Mouse (Mus musculus): ENCODE data around the gene Thrap3. TPM values are rescaled to one million over a fixed set of nuclear protein-coding genes. Genes with fewer than 3 reads are reported as not detected.

Gene Thrap3
- polyA plus RNA-seq, 1 experiment from 2014 or later, result 185 TPM

GRCm38 (mm10) chr4:126120052-126120451 lies 82.5 kb downstream of the Thrap3 start:
- Histone ChIP-seq H3K9ac (ENCODE audit: low read depth, low read length) (no peak overlapping the region), H3K4me1 (ENCODE audit: control insufficient read depth, insufficient read depth, low read length) (no peaks in the 10 kb centered on the region), H3K9me3 (ENCODE audit: control insufficient read depth, low read length) (peaks cover 10% of the 10 kb centered on the region; the same call in 1 of the 2 replicates), H3K4me2 (ENCODE audit: low read depth, low read length) (no peak overlapping the region), H3K4me3 (ENCODE audit: low read depth, low read length) (no peak overlapping the region), H3K27ac (replicated peaks; ENCODE audit: low read depth, low read length) (no peak overlapping the region), H3K27me3 (replicated peaks; ENCODE audit: control insufficient read depth, insufficient read depth, low read length) (no peaks in the 10 kb centered on the region), H3K36me3 (ENCODE audit: control insufficient read depth, insufficient read depth, low read length) (peaks cover 10% of the 10 kb centered on the region)
- no peak for DNase-seq (ENCODE audit: low spot score)
- 94% methylated on average over 5 of the region's 5 CpGs for WGBS
- no peak for ATAC-seq (ENCODE audit: low read depth)

GRCm38 (mm10) chr4:126119051-126119450 lies 83.5 kb downstream of the Thrap3 start:
- H3K4me2 ChIP-seq (ENCODE audit: low read depth, low read length), result no peak overlapping the region
- H3K4me3 ChIP-seq (ENCODE audit: low read depth, low read length), result no peak overlapping the region
- no peak overlapping the region for H3K27ac ChIP-seq (replicated peaks; ENCODE audit: low read depth, low read length)
- no peaks in the 10 kb centered on the region for H3K4me1 ChIP-seq (ENCODE audit: control insufficient read depth, insufficient read depth, low read length)
- no peaks in the 10 kb centered on the region for H3K27me3 ChIP-seq (replicated peaks; ENCODE audit: control insufficient read depth, insufficient read depth, low read length)
- WGBS, result 79% methylated on average over 1 of the region's 1 CpGs
- no peak overlapping the region for H3K9ac ChIP-seq (ENCODE audit: low read depth, low read length)
- peaks cover 3% of the 10 kb centered on the region for H3K36me3 ChIP-seq (ENCODE audit: control insufficient read depth, insufficient read depth, low read length)
- ATAC-seq (ENCODE audit: low read depth) (no peak), DNase-seq (ENCODE audit: low spot score) (no peak)
- peaks cover 10% of the 10 kb centered on the region; the same call in 1 of the 2 replicates for H3K9me3 ChIP-seq (ENCODE audit: control insufficient read depth, low read length)

DNA sequence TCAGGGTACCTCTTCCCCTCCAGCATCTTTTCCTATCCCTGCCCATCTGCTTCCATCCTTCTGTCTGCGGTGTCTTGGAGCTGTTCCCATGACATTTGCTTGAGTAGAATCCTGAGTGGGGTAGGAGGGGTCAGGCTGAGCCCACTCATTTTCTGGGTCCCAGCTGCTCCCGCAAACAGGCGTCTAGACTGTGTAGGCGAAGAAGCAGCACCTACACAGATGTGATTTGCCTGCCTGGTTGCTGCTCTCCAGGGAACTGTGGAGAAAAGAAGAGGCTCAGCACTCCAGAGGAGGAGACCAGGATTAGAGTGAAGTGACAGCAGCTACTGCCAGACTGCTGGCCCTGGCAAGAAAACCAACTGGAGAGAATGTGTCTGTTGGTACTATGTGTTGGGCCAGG lies 83.9 kb downstream of the Thrap3 start:
- peaks cover 10% of the 10 kb centered on the region; the same call in 1 of the 2 replicates for H3K9me3 ChIP-seq (ENCODE audit: control insufficient read depth, low read length)
- WGBS, result 78% methylated on average over 4 of the region's 4 CpGs
- H3K36me3 ChIP-seq (ENCODE audit: control insufficient read depth, insufficient read depth, low read length), result peaks cover 3% of the 10 kb centered on the region
- H3K9ac ChIP-seq (ENCODE audit: low read depth, low read length), result 0 out of 2 replicates have a peak overlapping the region, but pooled peaks have one; percentile 22
- H3K4me2 ChIP-seq (ENCODE audit: low read depth, low read length), result no peak overlapping the region
- H3K4me1 ChIP-seq (ENCODE audit: control insufficient read depth, insufficient read depth, low read length), result no peaks in the 10 kb centered on the region
- ATAC-seq (ENCODE audit: low read depth), result no peak
- no peak overlapping the region for H3K4me3 ChIP-seq (ENCODE audit: low read depth, low read length)
- DNase-seq (ENCODE audit: low spot score), result no peak
- H3K27me3 ChIP-seq (replicated peaks; ENCODE audit: control insufficient read depth, insufficient read depth, low read length), result no peaks in the 10 kb centered on the region
- H3K27ac ChIP-seq (replicated peaks; ENCODE audit: low read depth, low read length), result no peak overlapping the region

GRCm38 (mm10) chr4:126117116-126117515 lies 85.4 kb downstream of the Thrap3 start:
- no peak for DNase-seq (ENCODE audit: low spot score)
- H3K4me2 ChIP-seq (ENCODE audit: low read depth, low read length), result no peak overlapping the region
- no peak overlapping the region for H3K27ac ChIP-seq (replicated peaks; ENCODE audit: low read depth, low read length)
- peaks cover 3% of the 10 kb centered on the region for H3K36me3 ChIP-seq (ENCODE audit: control insufficient read depth, insufficient read depth, low read length)
- ATAC-seq (ENCODE audit: low read depth), result no peak
- H3K27me3 ChIP-seq (replicated peaks; ENCODE audit: control insufficient read depth, insufficient read depth, low read length), result no peaks in the 10 kb centered on the region
- H3K4me3 ChIP-seq (ENCODE audit: low read depth, low read length), result no peak overlapping the region
- no peak overlapping the region for H3K9ac ChIP-seq (ENCODE audit: low read depth, low read length)
- 77% methylated on average over 8 of the region's 8 CpGs for WGBS
- H3K4me1 ChIP-seq (ENCODE audit: control insufficient read depth, insufficient read depth, low read length), result no peaks in the 10 kb centered on the region
- peaks cover 10% of the 10 kb centered on the region; the same call in 1 of the 2 replicates for H3K9me3 ChIP-seq (ENCODE audit: control insufficient read depth, low read length)

- peaks cover 3% of the 10 kb centered on the region for H3K4me1 ChIP-seq (ENCODE audit: control insufficient read depth, insufficient read depth, low read length)
- WGBS, result 68% methylated on average over 6 of the region's 6 CpGs
- H3K27me3 ChIP-seq (replicated peaks; ENCODE audit: control insufficient read depth, insufficient read depth, low read length), result no peaks in the 10 kb centered on the region
- H3K4me2 ChIP-seq (ENCODE audit: low read depth, low read length), result no peak overlapping the region
- ATAC-seq (ENCODE audit: low read depth) (peak; percentile 54; the same call in 1 of the 2 replicates), DNase-seq (ENCODE audit: low spot score) (peak; percentile 19)
- H3K9ac ChIP-seq (ENCODE audit: low read depth, low read length), result no peak overlapping the region
- peaks cover 3% of the 10 kb centered on the region; the same call in 1 of the 2 replicates for H3K36me3 ChIP-seq (ENCODE audit: control insufficient read depth, insufficient read depth, low read length)
- no peak overlapping the region for H3K4me3 ChIP-seq (ENCODE audit: low read depth, low read length)
- H3K27ac ChIP-seq (replicated peaks; ENCODE audit: low read depth, low read length), result no peak overlapping the region
- H3K9me3 ChIP-seq (ENCODE audit: control insufficient read depth, low read length), result peaks cover 2% of the 10 kb centered on the region; the same call in 1 of the 2 replicates
These were observed 86.6 kb downstream of the Thrap3 start for GRCm38 (mm10) chr4:126115871-126116521.

GRCm38 (mm10) chr4:126115411-126115810 lies 87.1 kb downstream of the Thrap3 start:
- Histone ChIP-seq H3K9ac (ENCODE audit: low read depth, low read length) (no peak overlapping the region), H3K36me3 (ENCODE audit: control insufficient read depth, insufficient read depth, low read length) (peaks cover 3% of the 10 kb centered on the region; the same call in 1 of the 2 replicates), H3K4me3 (ENCODE audit: low read depth, low read length) (no peak overlapping the region), H3K4me1 (ENCODE audit: control insufficient read depth, insufficient read depth, low read length) (peaks cover 9% of the 10 kb centered on the region), H3K9me3 (ENCODE audit: control insufficient read depth, low read length) (no peaks in the 10 kb centered on the region), H3K27ac (replicated peaks; ENCODE audit: low read depth, low read length) (no peak overlapping the region), H3K4me2 (ENCODE audit: low read depth, low read length) (no peak overlapping the region), H3K27me3 (replicated peaks; ENCODE audit: control insufficient read depth, insufficient read depth, low read length) (no peaks in the 10 kb centered on the region)
- WGBS, result 77% methylated on average over 9 of the region's 9 CpGs
- DNase-seq (ENCODE audit: low spot score) (no peak), ATAC-seq (ENCODE audit: low read depth) (no peak)

Other genes starting within 250 kb of the Thrap3 start
- 0.51 and 0.85 TPM in 2 replicates for gene Csf3r, start 178.2 kb downstream of the Thrap3 start, polyA plus RNA-seq (2014; fragmentation: Nextera tagmentation; extraction: Ambion mirVana)
- 128 and 133 TPM in 2 replicates for gene Mrps15, start 155.8 kb downstream of the Thrap3 start, polyA plus RNA-seq (2014; fragmentation: Nextera tagmentation; extraction: Ambion mirVana)
- gene Oscp1, start 144.2 kb downstream of the Thrap3 start, polyA plus RNA-seq (2014; fragmentation: Nextera tagmentation; extraction: Ambion mirVana), result 13.7 and 17.5 TPM in 2 replicates
- gene Lsm10, start 106.1 kb downstream of the Thrap3 start, polyA plus RNA-seq (2014; fragmentation: Nextera tagmentation; extraction: Ambion mirVana), result 52.0 and 54.1 TPM in 2 replicates
- 26.8 and 32.1 TPM in 2 replicates for gene Stk40, start 98.8 kb downstream of the Thrap3 start, polyA plus RNA-seq (2014; fragmentation: Nextera tagmentation; extraction: Ambion mirVana)
- gene Eva1b, start 55.0 kb downstream of the Thrap3 start, polyA plus RNA-seq (2014; fragmentation: Nextera tagmentation; extraction: Ambion mirVana), result 78.9 and 81.7 TPM in 2 replicates
- gene Sh3d21, start 39.3 kb downstream of the Thrap3 start, polyA plus RNA-seq (2014; fragmentation: Nextera tagmentation; extraction: Ambion mirVana), result 7.8 and 7.9 TPM in 2 replicates
- gene Map7d1, start 53.6 kb upstream of the Thrap3 start, polyA plus RNA-seq (2014; fragmentation: Nextera tagmentation; extraction: Ambion mirVana), result 62.4 and 64.2 TPM in 2 replicates
- gene Trappc3, start 59.6 kb upstream of the Thrap3 start, polyA plus RNA-seq (2014; fragmentation: Nextera tagmentation; extraction: Ambion mirVana), result 32.9 and 33.0 TPM in 2 replicates
- 78.9 and 83.0 TPM in 2 replicates for gene Col8a2, start 84.0 kb upstream of the Thrap3 start, polyA plus RNA-seq (2014; fragmentation: Nextera tagmentation; extraction: Ambion mirVana)
- gene Adprhl2, start 118.9 kb upstream of the Thrap3 start, polyA plus RNA-seq (2014; fragmentation: Nextera tagmentation; extraction: Ambion mirVana), result 49.7 and 60.1 TPM in 2 replicates
- gene Tekt2, start 122.9 kb upstream of the Thrap3 start, polyA plus RNA-seq (2014; fragmentation: Nextera tagmentation; extraction: Ambion mirVana), result 13.9 and 15.4 TPM in 2 replicates
- 11.9 and 12.9 TPM in 2 replicates for gene Ago3, start 226.8 kb upstream of the Thrap3 start, polyA plus RNA-seq (2014; fragmentation: Nextera tagmentation; extraction: Ambion mirVana)

Data from embryonic facial prominence, embryonic 14.5 days (tissue).